Mouse (Mus musculus): ENCODE data around the gene Ino80. TPM values are rescaled to one million over a fixed set of nuclear protein-coding genes. Genes with fewer than 3 reads are reported as not detected.

Gene Ino80
- total and polyA plus RNA-seq, 3 experiments = 5.1 to 9.7 (median 9.5) TPM

- Histone ChIP-seq H3K27ac (no peak overlapping the region), H3K9ac (ENCODE audit: low read depth, low read length) (no peak overlapping the region), H3K4me3 (no peak overlapping the region), H3K27me3 (ENCODE audit: control insufficient read depth, insufficient read depth, low read length) (no peaks in the 10 kb centered on the region), H3K36me3 (ENCODE audit: control insufficient read depth, insufficient read depth, low read length) (no peaks in the 10 kb centered on the region), H3K4me1 (ENCODE audit: control insufficient read depth, insufficient read depth, low read length) (no peaks in the 10 kb centered on the region; the same call in 1 of the 2 replicates), H3K79me2 (replicated peaks; ENCODE audit: control insufficient read depth, insufficient read depth, low read length) (no peaks in the 10 kb centered on the region)
- intact Hi-C loops (cut with DNase I) = no loop called here
- TF ChIP-seq POLR2A (IDR thresholded peaks at IDR 0.05; ENCODE audit: insufficient read depth, low read depth, low read length) (no peak), CTCF (IDR thresholded peaks at IDR 0.05) (no peak), EP300 (IDR thresholded peaks at IDR 0.05; ENCODE audit: insufficient read depth, low read depth, low read length) (no peak)
- DNase-seq = no peak
- WGBS = 76% methylated on average over 2 of the region's 2 CpGs
These were observed 18.6 kb upstream of the Ino80 start for GRCm38 (mm10) chr2:119496082-119496481.

- Histone ChIP-seq H3K9ac (ENCODE audit: low read depth, low read length) (no peak overlapping the region), H3K79me2 (replicated peaks; ENCODE audit: control insufficient read depth, insufficient read depth, low read length) (no peaks in the 10 kb centered on the region), H3K4me3 (no peak overlapping the region), H3K4me1 (ENCODE audit: control insufficient read depth, insufficient read depth, low read length) (no peaks in the 10 kb centered on the region; the same call in 1 of the 2 replicates), H3K27me3 (ENCODE audit: control insufficient read depth, insufficient read depth, low read length) (no peaks in the 10 kb centered on the region), H3K36me3 (ENCODE audit: control insufficient read depth, insufficient read depth, low read length) (no peaks in the 10 kb centered on the region), H3K27ac (no peak overlapping the region)
- intact Hi-C loops (cut with DNase I) = no loop called here
- TF ChIP-seq EP300 (IDR thresholded peaks at IDR 0.05; ENCODE audit: insufficient read depth, low read depth, low read length) = no peak
- no peak for TF ChIP-seq CTCF (IDR thresholded peaks at IDR 0.05)
- TF ChIP-seq POLR2A (IDR thresholded peaks at IDR 0.05; ENCODE audit: insufficient read depth, low read depth, low read length) = no peak
- WGBS = 20% methylated on average over 5 of the region's 5 CpGs
- no peak for DNase-seq
These were observed 14.5 kb upstream of the Ino80 start for GRCm38 (mm10) chr2:119491953-119492352.

GRCm38 (mm10) chr2:119486488-119486887 lies 9.0 kb upstream of the Ino80 start:
- H3K4me3 ChIP-seq = no peak overlapping the region
- TF ChIP-seq CTCF (IDR thresholded peaks at IDR 0.05) (no peak), EP300 (IDR thresholded peaks at IDR 0.05; ENCODE audit: insufficient read depth, low read depth, low read length) (no peak), POLR2A (IDR thresholded peaks at IDR 0.05; ENCODE audit: insufficient read depth, low read depth, low read length) (no peak)
- H3K36me3 ChIP-seq (ENCODE audit: control insufficient read depth, insufficient read depth, low read length) = no peaks in the 10 kb centered on the region
- H3K27ac ChIP-seq = no peak overlapping the region
- H3K27me3 ChIP-seq (ENCODE audit: control insufficient read depth, insufficient read depth, low read length) = no peaks in the 10 kb centered on the region
- 29% methylated on average over 4 of the region's 4 CpGs for WGBS
- intact Hi-C loops (cut with DNase I) = no loop called here
- H3K79me2 ChIP-seq (replicated peaks; ENCODE audit: control insufficient read depth, insufficient read depth, low read length) = no peaks in the 10 kb centered on the region
- no peak for DNase-seq
- H3K9ac ChIP-seq (ENCODE audit: low read depth, low read length) = no peak overlapping the region
- no peaks in the 10 kb centered on the region for H3K4me1 ChIP-seq (ENCODE audit: control insufficient read depth, insufficient read depth, low read length)

GRCm38 (mm10) chr2:119482307-119482706 lies 4.8 kb upstream of the Ino80 start:
- Histone ChIP-seq H3K79me2 (replicated peaks; ENCODE audit: control insufficient read depth, insufficient read depth, low read length) (no peaks in the 10 kb centered on the region), H3K27ac (no peak overlapping the region), H3K4me3 (no peak overlapping the region), H3K36me3 (ENCODE audit: control insufficient read depth, insufficient read depth, low read length) (peaks cover 5% of the 10 kb centered on the region; the same call in 1 of the 2 replicates), H3K4me1 (ENCODE audit: control insufficient read depth, insufficient read depth, low read length) (peaks cover 2% of the 10 kb centered on the region), H3K9ac (ENCODE audit: low read depth, low read length) (no peak overlapping the region), H3K27me3 (ENCODE audit: control insufficient read depth, insufficient read depth, low read length) (no peaks in the 10 kb centered on the region)
- intact Hi-C loops (cut with DNase I) = no loop called here
- no peak for DNase-seq
- TF ChIP-seq CTCF (IDR thresholded peaks at IDR 0.05) = no peak
- TF ChIP-seq EP300 (IDR thresholded peaks at IDR 0.05; ENCODE audit: insufficient read depth, low read depth, low read length) = no peak
- no peak for TF ChIP-seq POLR2A (IDR thresholded peaks at IDR 0.05; ENCODE audit: insufficient read depth, low read depth, low read length)
- WGBS = 74% methylated on average over 1 of the region's 1 CpGs

- DNase-seq = no peak
- Histone ChIP-seq H3K36me3 (ENCODE audit: control insufficient read depth, insufficient read depth, low read length) (peaks cover 12% of the 10 kb centered on the region), H3K4me3 (peak overlapping the region; percentile 96), H3K9ac (ENCODE audit: low read depth, low read length) (peak overlapping the region; percentile 82), H3K4me1 (ENCODE audit: control insufficient read depth, insufficient read depth, low read length) (peaks cover 4% of the 10 kb centered on the region), H3K79me2 (replicated peaks; ENCODE audit: control insufficient read depth, insufficient read depth, low read length) (peaks cover 3% of the 10 kb centered on the region), H3K27me3 (ENCODE audit: control insufficient read depth, insufficient read depth, low read length) (no peaks in the 10 kb centered on the region), H3K27ac (peak overlapping the region; percentile 95)
- intact Hi-C loops (cut with DNase I) = no loop called here
- TF ChIP-seq EP300 (IDR thresholded peaks at IDR 0.05; ENCODE audit: insufficient read depth, low read depth, low read length) = no peak
- no peak for TF ChIP-seq POLR2A (IDR thresholded peaks at IDR 0.05; ENCODE audit: insufficient read depth, low read depth, low read length)
- no peak for TF ChIP-seq CTCF (IDR thresholded peaks at IDR 0.05)
- 6% methylated on average over 9 of the region's 9 CpGs for WGBS
These were observed 886 bp upstream of the Ino80 start for GRCm38 (mm10) chr2:119478397-119478749.

GRCm38 (mm10) chr2:119476621-119477391 lies 681 bp downstream of the Ino80 start:
- Histone ChIP-seq H3K9ac (ENCODE audit: low read depth, low read length) (peak overlapping the region; percentile 95), H3K4me3 (peak overlapping the region; percentile 96), H3K36me3 (ENCODE audit: control insufficient read depth, insufficient read depth, low read length) (peaks cover 12% of the 10 kb centered on the region), H3K4me1 (ENCODE audit: control insufficient read depth, insufficient read depth, low read length) (peaks cover 4% of the 10 kb centered on the region), H3K27ac (peak overlapping the region; percentile 95), H3K79me2 (replicated peaks; ENCODE audit: control insufficient read depth, insufficient read depth, low read length) (peaks cover 6% of the 10 kb centered on the region), H3K27me3 (ENCODE audit: control insufficient read depth, insufficient read depth, low read length) (no peaks in the 10 kb centered on the region)
- WGBS = under 1% methylated on average over 44 of the region's 44 CpGs
- intact Hi-C loops (cut with DNase I) = loop anchor here (2.0 kb wide), 2 partner anchors 72 to 116 kb away; no protein-coding TSS in a partner anchor
- TF ChIP-seq POLR2A (IDR thresholded peaks at IDR 0.05; ENCODE audit: insufficient read depth, low read depth, low read length) (no peak), EP300 (IDR thresholded peaks at IDR 0.05; ENCODE audit: insufficient read depth, low read depth, low read length) (0 out of 2 replicates have a peak, but pooled peaks have one; percentile 17), CTCF (IDR thresholded peaks at IDR 0.05) (peak; percentile 41)
- DNase-seq = peak; percentile 79 to 84
